Mouse (Mus musculus) midbrain, postnatal 0 days (tissue): ENCODE results near the gene Ficd. TPM values are rescaled to one million over a fixed set of nuclear protein-coding genes. Genes with fewer than 3 reads are reported as not detected.

Source experiments
- ATAC-seq: fragments of 200-750 bp; cut with Nextera tagmentation; 2 replicates; pipeline ENCODE4 v1.8.0; 2017; ENCODE audit warnings: moderate number of reproducible peaks, mild to moderate bottlenecking, moderate TSS enrichment, moderate library complexity; ENCODE audit not compliant: low FRiP score
- DNase-seq: peaks from one replicate; pipeline ENCODE4 v3.0.0-alpha.2; 2015; ENCODE audit warnings: low spot score
- H3K27ac ChIP-seq: fragments of 300-500 bp; sonication (generic); 2 replicates; pipeline ENCODE4 v1.5.1; 2014; ENCODE audit warnings: low read depth, mild to moderate bottlenecking, low read length, mixed read lengths
- H3K27me3 ChIP-seq: fragments of 300-500 bp; sonication (generic); 2 replicates; pipeline ENCODE4 v1.6.1; 2014; ENCODE audit warnings: low read length, control low read depth, mixed read lengths; ENCODE audit not compliant: insufficient read depth
- H3K36me3 ChIP-seq: fragments of 300-500 bp; sonication (generic); 2 replicates; pipeline ENCODE4 v1.6.1; 2014; ENCODE audit warnings: low read length, control low read depth, mixed read lengths; ENCODE audit not compliant: insufficient read depth
- H3K4me1 ChIP-seq: fragments of 300-500 bp; sonication (generic); 2 replicates; pipeline ENCODE4 v1.6.1; 2014; ENCODE audit warnings: mild to moderate bottlenecking, control low read depth, antibody characterized with exemption, low read length, mixed read lengths; ENCODE audit not compliant: insufficient read depth
- H3K4me2 ChIP-seq: fragments of 300-500 bp; sonication (generic); 2 replicates; pipeline ENCODE4 v1.6.1; 2014; ENCODE audit warnings: low read depth, mild to moderate bottlenecking, low read length, mixed read lengths; ENCODE audit not compliant: poor library complexity, severe bottlenecking
- H3K4me3 ChIP-seq: fragments of 300-500 bp; sonication (generic); 2 replicates; pipeline ENCODE4 v1.5.1; 2014; ENCODE audit warnings: low read depth, mild to moderate bottlenecking, low read length, moderate library complexity
- H3K9ac ChIP-seq: fragments of 300-500 bp; sonication (generic); replicated peaks from 2 replicates; pipeline ENCODE4 v1.6.1; 2014; ENCODE audit warnings: mild to moderate bottlenecking, low read length, moderate library complexity, mixed read lengths; ENCODE audit not compliant: poor library complexity, severe bottlenecking
- H3K9me3 ChIP-seq: fragments of 300-500 bp; sonication (generic); 2 replicates; pipeline ENCODE4 v1.6.1; 2016; ENCODE audit warnings: low read length, control low read depth
- CTCF ChIP-seq: IDR thresholded peaks from 2 replicates; pipeline ENCODE4 v1.5.1; 2016; ENCODE audit warnings: antibody characterized with exemption, mild to moderate bottlenecking
- WGBS: fragments of 180-500 bp; shearing (Covaris S2); extraction: QIAGEN DNeasy Blood & Tissue Kit; methylation state at CpG from one replicate; pipeline ENCODE4 v1.1.7; 2014; 5-methylcytosine and 5-hydroxymethylcytosine counted together
- polyA plus RNA-seq: library from polyadenylated mRNA; unstranded; fragments of >200 nt; fragmentation: Nextera tagmentation; extraction: Ambion mirVana; gene quantifications from 2 replicates; pipeline ENCODE4 v1.2.1, GENCODE M21; 2015
- total RNA-seq: library from RNA; depleted of rRNA; stranded (reverse); fragments of >200 nt; gene quantifications from 2 replicates; pipeline ENCODE4 v1.2.3, GENCODE M21; 2014; rRNA removed

Ficd gene
- total and polyA plus RNA-seq, 2 experiments from 2014 or later, result 9.0 to 11.5 TPM

- no peaks in the 10 kb centered on the region for H3K9me3 ChIP-seq
- H3K4me1 ChIP-seq, result no peaks in the 10 kb centered on the region
- no peak overlapping the region for H3K4me3 ChIP-seq
- no peaks in the 10 kb centered on the region for H3K36me3 ChIP-seq
- H3K27ac ChIP-seq, result no peak overlapping the region
- ATAC-seq (no peak), DNase-seq (no peak)
- H3K27me3 ChIP-seq, result peaks cover 5% of the 10 kb centered on the region; the same call in 1 of the 2 replicates
- 82% methylated on average over 5 of the region's 5 CpGs for WGBS
- no peak for TF ChIP-seq CTCF
- no peak overlapping the region for H3K9ac ChIP-seq
- no peak overlapping the region for H3K4me2 ChIP-seq
Observed at GRCm38 (mm10) chr5:113786985-113787384, 51.4 kb downstream of the Ficd start.

- Histone ChIP-seq H3K4me3 (no peak overlapping the region), H3K27ac (no peak overlapping the region), H3K9me3 (no peaks in the 10 kb centered on the region), H3K4me2 (no peak overlapping the region), H3K9ac (no peak overlapping the region), H3K4me1 (no peaks in the 10 kb centered on the region), H3K27me3 (peaks cover 5% of the 10 kb centered on the region; the same call in 1 of the 2 replicates), H3K36me3 (no peaks in the 10 kb centered on the region)
- 50% methylated on average over 6 of the region's 6 CpGs for WGBS
- no peak for TF ChIP-seq CTCF
- ATAC-seq (no peak), DNase-seq (no peak)
Observed at GRCm38 (mm10) chr5:113788645-113789044, 53.0 kb downstream of the Ficd start.

- H3K4me1 ChIP-seq, result no peaks in the 10 kb centered on the region
- H3K27ac ChIP-seq, result no peak overlapping the region
- H3K27me3 ChIP-seq, result peaks cover 5% of the 10 kb centered on the region; the same call in 1 of the 2 replicates
- ATAC-seq (no peak), DNase-seq (no peak)
- WGBS, result 50% methylated on average over 7 of the region's 7 CpGs
- no peaks in the 10 kb centered on the region for H3K9me3 ChIP-seq
- H3K4me3 ChIP-seq, result no peak overlapping the region
- H3K4me2 ChIP-seq, result no peak overlapping the region
- TF ChIP-seq CTCF, result no peak
- H3K9ac ChIP-seq, result no peak overlapping the region
- no peaks in the 10 kb centered on the region for H3K36me3 ChIP-seq
Observed at GRCm38 (mm10) chr5:113789075-113789788, 53.6 kb downstream of the Ficd start.

Other genes with a start within 250 kb of the Ficd start
- gene Wscd2, start 245.5 kb upstream of the Ficd start, total RNA-seq, result 26.4 and 28.8 TPM in 2 replicates
- 11.7 and 13.2 TPM in 2 replicates for gene Wscd2, start 245.5 kb upstream of the Ficd start, polyA plus RNA-seq
- gene Cmklr1, start 85.4 kb upstream of the Ficd start, total RNA-seq, result 2.7 and 3.6 TPM in 2 replicates
- 0.63 and 1.1 TPM in 2 replicates for gene Cmklr1, start 85.4 kb upstream of the Ficd start, polyA plus RNA-seq
- not detected in 2 replicates for gene 1700069L16Rik, start 11.0 kb upstream of the Ficd start, total RNA-seq
- gene 1700069L16Rik, start 11.0 kb upstream of the Ficd start, polyA plus RNA-seq, result not detected in 2 replicates
- gene Sart3, start 36.7 kb downstream of the Ficd start, total RNA-seq, result 44.7 and 51.1 TPM in 2 replicates
- gene Sart3, start 36.7 kb downstream of the Ficd start, polyA plus RNA-seq, result 24.8 and 26.5 TPM in 2 replicates
- gene Iscu, start 36.9 kb downstream of the Ficd start, total RNA-seq, result 65.3 and 65.8 TPM in 2 replicates
- 96.9 and 102 TPM in 2 replicates for gene Iscu, start 36.9 kb downstream of the Ficd start, polyA plus RNA-seq
- gene Tmem119, start 64.7 kb downstream of the Ficd start, total RNA-seq, result 9.5 and 10.1 TPM in 2 replicates
- 5.9 and 6.3 TPM in 2 replicates for gene Tmem119, start 64.7 kb downstream of the Ficd start, polyA plus RNA-seq
- 0.52 and 3.1 TPM in 2 replicates for gene Selplg, start 96.8 kb downstream of the Ficd start, total RNA-seq
- 1.9 and 2.3 TPM in 2 replicates for gene Selplg, start 96.8 kb downstream of the Ficd start, polyA plus RNA-seq
- 157 and 311 TPM in 2 replicates for gene Coro1c, start 173.0 kb downstream of the Ficd start, total RNA-seq
- gene Coro1c, start 173.0 kb downstream of the Ficd start, polyA plus RNA-seq, result 165 and 171 TPM in 2 replicates